In the genomic region with DNA sequence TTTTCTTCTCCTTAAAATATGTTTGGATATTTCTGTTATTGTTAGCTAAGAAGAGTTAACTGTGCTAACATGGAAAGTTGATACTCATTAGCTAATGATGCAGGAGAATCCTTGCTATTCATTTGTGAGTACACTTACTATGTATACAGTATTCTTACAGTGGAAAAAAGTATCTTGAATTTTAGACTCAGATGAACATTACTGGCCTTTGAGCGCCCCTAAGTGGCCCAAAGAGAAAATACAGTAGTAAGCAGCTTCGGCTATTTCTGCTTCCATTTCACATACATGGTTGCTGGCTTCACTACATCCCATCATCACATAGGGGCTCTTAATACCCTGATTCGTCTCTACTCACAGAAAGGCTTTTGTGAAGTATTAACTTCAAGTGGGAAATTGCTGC, we compare ENCODE assay signal across 8 mouse cellular contexts.
A peak's percentile ranks its signal among the peaks of the same experiment; 100 is the strongest.
DNase-seq lines count a peak whose midpoint lies in the region; ATAC-seq lines count a peak whose summit lies in the region.

No protein-coding gene starts in this region.

- no peak overlapping the region for H3K27ac ChIP-seq in midbrain, embryonic 14.5 days (replicated peaks; ENCODE audit: low read depth, low read length)
- no peak overlapping the region for H3K27ac ChIP-seq in midbrain, embryonic 10.5 days (replicated peaks)

- WGBS in midbrain, embryonic 14.5 days = 18% methylated on average over 3 of the region's 3 CpGs
- 29% methylated on average over 3 of the region's 3 CpGs for WGBS in midbrain, embryonic 10.5 days

- H3K4me1 ChIP-seq in midbrain, embryonic 14.5 days (ENCODE audit: control insufficient read depth, insufficient read depth, low read length) = peaks cover 4% of the 10 kb centered on the region
- peaks cover 42% of the 10 kb centered on the region for H3K4me1 ChIP-seq in midbrain, embryonic 10.5 days

- peak; percentile 42 for DNase-seq in embryo, embryonic 11 days
- no peak for DNase-seq in embryo, embryonic 10 days (ENCODE audit: low spot score)
- DNase-seq in midbrain, embryonic 14.5 days = peak; percentile 82
- DNase-seq in midbrain, embryonic 10.5 days (ENCODE audit: low spot score) = no peak
- DNase-seq in lung, postnatal 14 days = peak; percentile 13
- no peak for DNase-seq in thymus, postnatal 36 days

- H3K27me3 ChIP-seq in midbrain, embryonic 14.5 days (ENCODE audit: control insufficient read depth, insufficient read depth, low read length) = no peaks in the 10 kb centered on the region; the same call in 1 of the 2 replicates
- H3K27me3 ChIP-seq in midbrain, embryonic 10.5 days (ENCODE audit: low read depth, poor library complexity, severe bottlenecking) = peaks cover 61% of the 10 kb centered on the region

- H3K9ac ChIP-seq in midbrain, embryonic 14.5 days (replicated peaks; ENCODE audit: low read length) = no peak overlapping the region

- no peak overlapping the region for H3K4me2 ChIP-seq in midbrain, embryonic 14.5 days (ENCODE audit: low read length)

- peak; percentile 40; the same call in 1 of the 2 replicates for ATAC-seq in midbrain, embryonic 14.5 days (ENCODE audit: low FRiP score, low TSS enrichment)
- ATAC-seq in hematopoietic stem cell, adult 5-6 weeks (replicated peaks in 1 of 2; ENCODE audit: insufficient read depth in 1 of 2, low FRiP score in 2 of 2, low TSS enrichment in 1 of 2, low read depth in 1 of 2, poor library complexity in 2 of 2, severe bottlenecking in 2 of 2) = peak; percentile 36 to 60; a peak in 3 of 4 replicates
- no peak for ATAC-seq in erythroblast, adult 5-6 weeks (replicated peaks; ENCODE audit: low FRiP score, poor library complexity, severe bottlenecking)

- H3K4me3 ChIP-seq in midbrain, embryonic 14.5 days (replicated peaks; ENCODE audit: low read depth, low read length) = no peak overlapping the region
- H3K4me3 ChIP-seq in midbrain, embryonic 10.5 days = no peak overlapping the region

- H3K36me3 ChIP-seq in midbrain, embryonic 14.5 days (ENCODE audit: control insufficient read depth, insufficient read depth, low read length) = no peaks in the 10 kb centered on the region
- no peaks in the 10 kb centered on the region for H3K36me3 ChIP-seq in midbrain, embryonic 10.5 days

- no peaks in the 10 kb centered on the region for H3K9me3 ChIP-seq in midbrain, embryonic 14.5 days (ENCODE audit: control insufficient read depth, low read length)
- H3K9me3 ChIP-seq in midbrain, embryonic 10.5 days (replicated peaks) = no peaks in the 10 kb centered on the region

Comparison
In these comparisons a context has a peak if more than half of its experiments do, and no peak if none do; other contexts are left out.
1. DNase-seq: peak in embryo, embryonic 11 days (single experiment), midbrain, embryonic 14.5 days (single experiment) and lung, postnatal 14 days (single experiment); none in embryo, embryonic 10 days (single experiment), midbrain, embryonic 10.5 days (single experiment) and thymus, postnatal 36 days (0 of 2).